Mouse (Mus musculus) layer of hippocampus, adult 8-10 months (tissue): ENCODE measurements around the gene Zfp541. TPM values are rescaled to one million over a fixed set of nuclear protein-coding genes. Genes with fewer than 3 reads are reported as not detected.
A peak's percentile ranks its signal among the peaks of the same experiment; 100 is the strongest.

Source experiments
- DNase-seq, 2 experiments: peaks; one replicate each; pipeline ENCODE4 v3.0.0; 2022; ENCODE audit warnings: low spot score in 2 of 2
- total RNA-seq, 4 experiments: library from RNA; stranded (reverse); gene quantifications; 2 replicates each; pipeline ENCODE4 v1.2.4; 2022

Zfp541 gene
- total RNA-seq, 4 experiments from 2014 or later = 0.67 to 0.98 (median 0.84) TPM

- no peak for DNase-seq
Measured at GRCm38 (mm10) chr7:16043861-16044435, 17.7 kb upstream of the Zfp541 start.

- DNase-seq = no peak
Measured at GRCm38 (mm10) chr7:16044531-16044930, 17.1 kb upstream of the Zfp541 start.

GRCm38 (mm10) chr7:16045538-16045937 is 16.1 kb upstream of the Zfp541 start:
- DNase-seq = no peak

GRCm38 (mm10) chr7:16046101-16046480 is 15.5 kb upstream of the Zfp541 start:
- DNase-seq = no peak

GRCm38 (mm10) chr7:16046481-16047337 is 14.9 kb upstream of the Zfp541 start:
- peak; percentile 69 to 77 for DNase-seq

GRCm38 (mm10) chr7:16047338-16048146 is 14.1 kb upstream of the Zfp541 start, which contains the start of gene Bicra:
Bicra (minus strand) TSS chr7:16047921.
- peak; percentile 64 to 74 for DNase-seq

GRCm38 (mm10) chr7:16048164-16048564 is 13.4 kb upstream of the Zfp541 start:
- DNase-seq = peak; percentile 97 to 98

- DNase-seq = no peak
Measured at GRCm38 (mm10) chr7:16048675-16049575, 12.7 kb upstream of the Zfp541 start.

- no peak for DNase-seq
Measured at GRCm38 (mm10) chr7:16049576-16049915, 12.1 kb upstream of the Zfp541 start.

GRCm38 (mm10) chr7:16050600-16050999 is 11.0 kb upstream of the Zfp541 start:
- no peak for DNase-seq

- DNase-seq = peak; percentile 62 to 73
Measured at GRCm38 (mm10) chr7:16051883-16052595, 9.6 kb upstream of the Zfp541 start.

- DNase-seq = peak; percentile 90 to 92
Measured at GRCm38 (mm10) chr7:16052684-16053083, 8.9 kb upstream of the Zfp541 start.

- no peak for DNase-seq
Measured at GRCm38 (mm10) chr7:16053105-16053504, 8.5 kb upstream of the Zfp541 start.

GRCm38 (mm10) chr7:16054966-16055365 is 6.6 kb upstream of the Zfp541 start:
- no peak for DNase-seq

GRCm38 (mm10) chr7:16055665-16056064 is 5.9 kb upstream of the Zfp541 start:
- DNase-seq = no peak

- DNase-seq = peak in 1 of 2 experiments; percentile 68
Measured at GRCm38 (mm10) chr7:16056459-16057135, 5.0 kb upstream of the Zfp541 start.

GRCm38 (mm10) chr7:16057136-16057534 is 4.5 kb upstream of the Zfp541 start:
- no peak for DNase-seq

GRCm38 (mm10) chr7:16062099-16062420 is 446 bp downstream of the Zfp541 start:
- DNase-seq = no peak

- DNase-seq = no peak
Measured at GRCm38 (mm10) chr7:16063490-16063889, 1.9 kb downstream of the Zfp541 start.

GRCm38 (mm10) chr7:16070846-16071245 is 9.2 kb downstream of the Zfp541 start:
- no peak for DNase-seq
